Mouse (Mus musculus) liver, adult 2 months (tissue): ENCODE measurements around the gene Traf7. TPM values are rescaled to one million over a fixed set of nuclear protein-coding genes. Genes with fewer than 3 reads are reported as not detected.

Experiments used
- DNase-seq: peaks from one replicate; pipeline ENCODE4 v3.0.0-alpha.2; 2011; ENCODE audit warnings: low read depth, low spot score; ENCODE audit errors: extremely low read depth
- H3K27ac ChIP-seq: fragments of 200-500 bp; replicated peaks from 2 replicates; pipeline ENCODE4 v1.5.1; 2012; ENCODE audit warnings: low read depth, mild to moderate bottlenecking, control low read depth, inconsistent platforms, low read length; ENCODE audit not compliant: insufficient read depth
- H3K27me3 ChIP-seq: fragments of 200-500 bp; 2 replicates; pipeline ENCODE4 v1.6.1; 2012; ENCODE audit warnings: mild to moderate bottlenecking, moderate library complexity, low read length, inconsistent platforms; ENCODE audit not compliant: control insufficient read depth, insufficient read depth
- H3K36me3 ChIP-seq: fragments of 200-500 bp; 2 replicates; pipeline ENCODE4 v1.6.1; 2012; ENCODE audit warnings: low read length, inconsistent platforms; ENCODE audit not compliant: control insufficient read depth, insufficient read depth
- H3K4me1 ChIP-seq: fragments of 200-500 bp; 2 replicates; pipeline ENCODE4 v1.6.1; 2011; ENCODE audit warnings: low read length; ENCODE audit not compliant: control insufficient read depth, insufficient read depth
- H3K4me3 ChIP-seq: fragments of 200-500 bp; 2 replicates; pipeline ENCODE4 v1.5.1; 2011; ENCODE audit warnings: low read depth, mild to moderate bottlenecking, control low read depth, low read length, moderate library complexity; ENCODE audit not compliant: insufficient read depth
- H3K79me2 ChIP-seq: fragments of 200-500 bp; 2 replicates; pipeline ENCODE4 v1.6.1; 2012; ENCODE audit warnings: inconsistent platforms, mild to moderate bottlenecking, low read length, moderate library complexity; ENCODE audit not compliant: control insufficient read depth, insufficient read depth
- H3K9ac ChIP-seq: fragments of 200-500 bp; 2 replicates; pipeline ENCODE4 v1.6.1; 2012; ENCODE audit warnings: low read depth, mild to moderate bottlenecking, control low read depth, inconsistent platforms, low read length
- CTCF ChIP-seq: fragments of 200-500 bp; IDR thresholded peaks from 2 replicates; pipeline ENCODE4 v1.5.1; 2011; ENCODE audit warnings: low read depth, low read length, control low read depth
- POLR2A ChIP-seq: fragments of 200-500 bp; IDR thresholded peaks from 2 replicates; pipeline ENCODE4 v1.6.1; 2011; ENCODE audit warnings: low read length, control low read depth; ENCODE audit not compliant: insufficient read depth; ENCODE audit errors: extremely low read depth
- WGBS: fragments of 180-500 bp; shearing (Covaris S2); methylation state at CpG from one replicate; pipeline ENCODE4 v1.1.7; 2018; 5-methylcytosine and 5-hydroxymethylcytosine counted together
- polyA plus RNA-seq: library from polyadenylated mRNA; depleted of rRNA; stranded (reverse); fragments of >200 nt; gene quantifications from 2 replicates; pipeline ENCODE4 v1.2.3, GENCODE M21; 2012
- total RNA-seq: library from RNA; depleted of rRNA; stranded (reverse); fragments of >200 nt; gene quantifications from 2 replicates; pipeline ENCODE4 v1.2.3, GENCODE M21; 2014

Gene Traf7
- total and polyA plus RNA-seq, 2 experiments: 13.4 to 47.5 TPM

DNA sequence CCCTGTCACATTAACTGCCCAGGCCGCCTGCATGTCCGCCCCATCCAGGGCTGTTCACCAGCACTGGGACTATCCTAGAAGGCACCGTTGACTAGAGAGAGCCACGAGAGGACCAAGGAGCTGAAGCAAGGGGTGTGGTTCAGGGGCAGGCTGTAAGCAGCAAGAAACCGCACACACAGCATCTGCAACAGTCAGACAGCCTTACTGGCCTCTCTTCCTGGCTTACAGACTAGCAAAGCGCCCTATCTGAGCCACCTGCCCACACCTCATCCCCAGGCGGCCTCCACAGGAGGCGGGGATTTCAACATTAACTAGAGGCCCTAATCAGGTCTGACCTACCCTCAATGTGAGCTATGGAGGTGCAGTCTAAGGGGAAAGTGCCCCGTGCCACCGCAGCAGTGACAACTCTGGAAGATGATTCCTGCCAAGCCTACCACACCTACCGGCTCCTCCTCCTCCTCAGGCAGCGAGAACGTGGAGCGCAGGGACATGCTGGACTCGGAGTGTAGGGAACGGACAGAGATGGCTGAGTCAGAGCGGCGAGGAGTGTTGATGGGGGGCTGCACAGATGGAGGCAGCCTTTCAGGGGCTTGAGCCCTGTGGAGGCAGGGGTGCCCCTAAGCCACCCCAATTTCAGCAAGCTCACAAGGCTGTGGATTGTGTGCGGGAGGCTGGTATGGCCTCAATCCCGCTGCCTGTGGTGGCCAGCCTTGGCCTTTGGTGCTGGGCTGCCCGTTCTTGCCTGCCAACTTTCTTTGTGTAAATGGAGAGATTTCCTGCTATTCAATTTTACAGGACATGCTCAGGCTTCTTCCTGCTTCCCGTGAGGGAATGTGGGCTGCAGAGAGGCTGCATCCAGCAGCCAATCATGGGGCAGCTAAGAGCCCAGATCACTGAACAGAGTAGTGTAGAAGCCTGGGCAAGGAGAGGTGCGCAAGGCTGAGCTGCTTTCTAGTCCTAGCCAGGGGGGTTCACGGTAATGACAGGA lies 13.2 kb downstream of the Traf7 start:
- no peak for TF ChIP-seq POLR2A
- TF ChIP-seq CTCF: no peak
- Histone ChIP-seq H3K27ac (peak overlapping the region; percentile 32), H3K9ac (0 out of 2 replicates have a peak overlapping the region, but pooled peaks have one; percentile 2), H3K79me2 (no peaks in the 10 kb centered on the region), H3K4me3 (peak overlapping the region; percentile 11; the same call in 1 of the 2 replicates), H3K27me3 (no peaks in the 10 kb centered on the region), H3K36me3 (peaks cover 15% of the 10 kb centered on the region), H3K4me1 (no peaks in the 10 kb centered on the region)
- no peak for DNase-seq
- 85% methylated on average over 24 of the region's 24 CpGs for WGBS

DNA sequence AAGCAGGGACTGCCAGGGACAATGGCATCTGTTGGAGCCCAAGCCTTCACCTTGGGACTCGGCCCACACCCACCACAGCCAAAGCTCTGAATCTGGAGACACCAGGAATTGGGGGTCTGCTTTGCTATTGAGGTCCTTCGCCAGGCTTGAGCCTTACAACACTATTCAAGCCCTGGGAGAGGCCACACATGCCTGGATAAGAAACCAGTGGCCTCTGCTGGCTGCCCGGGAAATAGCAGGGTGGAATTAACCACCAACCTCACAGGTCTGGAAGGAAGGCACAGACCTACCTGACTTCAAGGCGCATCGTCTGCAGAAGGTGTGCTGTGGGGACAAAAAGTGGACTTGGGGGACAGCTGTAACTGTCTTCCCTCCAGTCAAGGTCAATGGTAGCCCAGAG lies 14.1 kb downstream of the Traf7 start:
- Histone ChIP-seq H3K4me1 (no peaks in the 10 kb centered on the region), H3K4me3 (no peak overlapping the region), H3K36me3 (peaks cover 17% of the 10 kb centered on the region), H3K27me3 (no peaks in the 10 kb centered on the region), H3K79me2 (no peaks in the 10 kb centered on the region), H3K9ac (no peak overlapping the region), H3K27ac (no peak overlapping the region)
- TF ChIP-seq POLR2A: no peak
- TF ChIP-seq CTCF: peak; percentile 63
- peak; percentile 8 for DNase-seq
- 73% methylated on average over 5 of the region's 5 CpGs for WGBS

DNA sequence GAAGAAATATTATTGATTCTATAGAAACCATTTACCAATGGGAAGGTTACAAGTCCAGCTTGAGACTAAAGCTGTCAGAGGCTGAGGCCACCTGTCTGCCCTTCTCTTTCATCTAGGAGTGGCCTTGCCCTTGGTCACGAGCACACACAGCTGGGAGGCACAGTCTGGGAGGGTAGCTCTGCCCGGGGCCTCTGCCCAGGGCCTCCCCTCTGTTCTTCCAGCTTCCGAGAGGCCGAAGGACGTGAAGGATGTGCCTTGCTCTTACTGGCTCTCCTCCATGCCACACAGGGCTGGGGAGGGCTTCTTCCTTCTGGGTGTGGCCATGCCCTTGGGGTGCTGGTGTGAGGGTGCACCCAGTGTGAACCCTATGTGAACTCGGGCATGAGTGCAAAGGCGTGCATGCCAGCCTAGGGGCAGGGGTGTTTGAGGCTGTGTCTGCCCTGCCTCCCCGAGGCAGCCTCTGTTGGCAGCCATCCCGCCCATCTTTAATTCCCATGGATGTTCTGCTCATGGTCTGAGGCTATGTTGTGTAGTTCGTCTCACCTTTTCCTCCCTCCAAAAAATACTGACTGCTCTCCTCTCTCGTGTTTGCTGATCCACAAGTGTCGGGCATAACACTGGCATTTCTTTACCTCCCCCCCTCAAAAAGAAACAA lies 19.8 kb downstream of the Traf7 start:
- TF ChIP-seq CTCF (no peak), POLR2A (no peak)
- peaks cover 10% of the 10 kb centered on the region; the same call in 1 of the 2 replicates for H3K36me3 ChIP-seq

DNA sequence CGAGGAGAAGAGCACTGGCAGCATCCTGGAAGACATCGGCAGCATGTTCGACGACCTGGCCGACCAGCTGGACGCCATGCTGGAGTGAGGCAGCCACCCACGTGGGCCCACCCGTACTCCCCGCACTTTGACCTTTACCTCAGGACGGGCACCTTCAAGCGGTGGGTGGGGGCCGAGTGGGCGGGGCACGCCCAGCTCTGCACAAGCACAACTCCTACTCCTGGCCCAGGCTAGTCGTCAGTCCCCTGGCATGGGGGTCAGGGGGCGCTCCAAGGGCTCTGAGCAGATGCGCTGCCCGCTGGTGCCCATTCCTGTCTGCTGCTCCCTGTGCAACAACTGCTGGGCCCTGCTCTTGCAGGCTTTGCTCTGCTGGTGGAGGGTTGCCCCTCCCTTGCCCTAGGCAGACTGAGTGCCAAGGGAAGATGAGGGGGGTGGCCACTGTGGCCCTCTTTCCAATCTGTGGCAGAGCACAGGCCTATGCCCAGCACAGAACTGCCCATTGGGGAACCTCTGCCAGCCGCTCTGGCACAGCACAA lies 20.5 kb downstream of the Traf7 start:
- no peak overlapping the region for H3K9ac ChIP-seq
- TF ChIP-seq POLR2A (no peak), CTCF (no peak)
- H3K36me3 ChIP-seq: peaks cover 10% of the 10 kb centered on the region; the same call in 1 of the 2 replicates
- H3K27ac ChIP-seq: no peak overlapping the region
- no peak overlapping the region for H3K4me3 ChIP-seq
- WGBS: 41% methylated on average over 19 of the region's 19 CpGs
- no peaks in the 10 kb centered on the region for H3K27me3 ChIP-seq
- DNase-seq: no peak
- no peaks in the 10 kb centered on the region for H3K4me1 ChIP-seq
- no peaks in the 10 kb centered on the region for H3K79me2 ChIP-seq

More for the DNA sequence above, 19.8 kb downstream of the Traf7 start:
- Histone ChIP-seq H3K79me2 (no peaks in the 10 kb centered on the region), H3K27ac (no peak overlapping the region), H3K27me3 (no peaks in the 10 kb centered on the region), H3K9ac (no peak overlapping the region), H3K4me3 (no peak overlapping the region), H3K4me1 (no peaks in the 10 kb centered on the region)
- 91% methylated on average over 12 of the region's 12 CpGs for WGBS
- no peak for DNase-seq

DNA sequence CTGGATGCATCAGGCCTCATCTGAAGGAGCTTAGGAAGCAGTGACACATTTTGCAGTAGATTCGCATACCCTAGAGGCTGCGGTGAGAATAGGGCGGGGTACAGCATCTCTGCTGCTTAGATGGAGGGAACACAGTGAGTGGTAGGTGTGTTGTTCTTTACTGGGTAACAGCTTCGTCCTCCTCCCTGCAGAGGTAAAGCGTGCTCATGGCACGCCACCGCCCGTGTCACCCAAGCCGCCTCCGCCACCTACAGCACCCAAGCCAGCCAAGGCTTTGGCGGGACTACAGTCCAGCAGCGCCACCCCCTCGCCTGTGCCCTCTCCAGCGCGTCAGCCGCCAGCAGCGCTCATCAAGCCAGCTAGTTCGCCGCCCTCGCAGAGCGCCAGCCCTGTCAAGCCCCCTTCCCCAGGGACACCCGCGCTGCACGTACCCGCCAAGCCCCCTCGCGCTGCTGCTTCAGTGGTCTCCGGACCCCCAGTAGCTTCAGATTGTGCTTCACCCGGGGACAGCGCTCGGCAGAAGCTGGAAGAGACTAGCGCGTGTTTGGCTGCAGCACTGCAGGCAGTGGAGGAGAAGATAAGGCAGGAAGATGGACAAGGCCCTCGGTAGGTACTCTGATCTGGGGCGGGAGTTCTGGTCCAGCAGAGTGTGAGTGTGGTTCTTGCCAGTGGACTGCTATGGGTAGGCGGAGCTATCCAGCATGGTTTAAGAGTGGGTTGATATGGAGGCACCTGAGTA lies 21.2 kb downstream of the Traf7 start:
- no peaks in the 10 kb centered on the region for H3K4me1 ChIP-seq
- no peak for DNase-seq
- no peak overlapping the region for H3K4me3 ChIP-seq
- H3K79me2 ChIP-seq: no peaks in the 10 kb centered on the region
- H3K27me3 ChIP-seq: no peaks in the 10 kb centered on the region
- TF ChIP-seq POLR2A: no peak
- TF ChIP-seq CTCF: no peak
- peaks cover 10% of the 10 kb centered on the region; the same call in 1 of the 2 replicates for H3K36me3 ChIP-seq
- H3K9ac ChIP-seq: no peak overlapping the region
- H3K27ac ChIP-seq: no peak overlapping the region
- 36% methylated on average over 36 of the region's 36 CpGs for WGBS
